Mouse (Mus musculus) ES-E14 (cell line): ENCODE measurements around the gene Lhfpl2.

ENCODE experiments used
- CHD2 ChIP-seq: IDR thresholded peaks from 2 replicates; pipeline ENCODE4 v1.6.1; 2014; ENCODE audit warnings: mild to moderate bottlenecking, low read depth, low read length, inconsistent platforms
- MAFK ChIP-seq: IDR thresholded peaks from 2 replicates; pipeline ENCODE4 v1.6.1; 2014; ENCODE audit warnings: mild to moderate bottlenecking, low read depth, low read length, inconsistent platforms; ENCODE audit not compliant: insufficient read depth

DNA sequence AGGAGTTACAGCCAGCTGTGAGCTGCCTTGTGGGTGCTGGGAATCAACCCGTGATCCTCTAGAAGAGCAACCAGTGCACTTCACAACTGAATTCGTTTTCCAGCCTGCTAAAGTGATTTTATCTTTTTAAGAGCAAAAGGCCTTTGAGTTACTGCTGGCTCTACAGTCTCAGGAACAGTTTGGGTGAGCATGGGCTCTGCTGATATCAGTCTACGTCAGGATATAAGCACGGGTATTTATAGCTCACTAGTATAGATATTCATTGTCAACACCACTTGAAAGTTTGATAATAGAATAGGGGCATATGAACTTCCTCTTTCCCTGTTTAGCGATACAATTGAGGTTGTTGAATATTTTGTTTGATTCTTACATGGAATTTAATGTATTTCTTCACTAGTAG is 61.7 kb downstream of the Lhfpl2 start:
- TF ChIP-seq CHD2 (no peak), MAFK (no peak)
